Mouse (Mus musculus) spleen, adult 10 weeks (tissue): Measurements from ENCODE around the gene Tcp11l1. TPM values are rescaled to one million over a fixed set of nuclear protein-coding genes. Genes with fewer than 3 reads are reported as not detected.

Experiments
- polyA plus RNA-seq: library from polyadenylated mRNA; stranded (reverse); fragments of 350-450 nt; fragmentation: Illumina TruSeq; extraction: RNeasy Lipid Tissue Mini Kit (QIAGEN cat#74804); gene quantifications from one replicate; pipeline ENCODE4 v1.2.3, GENCODE M21; 2015; ENCODE audit warnings: low replicate concordance; ENCODE audit not compliant: insufficient read depth

Gene Tcp11l1
- 6.9 TPM for polyA plus RNA-seq

DNA sequence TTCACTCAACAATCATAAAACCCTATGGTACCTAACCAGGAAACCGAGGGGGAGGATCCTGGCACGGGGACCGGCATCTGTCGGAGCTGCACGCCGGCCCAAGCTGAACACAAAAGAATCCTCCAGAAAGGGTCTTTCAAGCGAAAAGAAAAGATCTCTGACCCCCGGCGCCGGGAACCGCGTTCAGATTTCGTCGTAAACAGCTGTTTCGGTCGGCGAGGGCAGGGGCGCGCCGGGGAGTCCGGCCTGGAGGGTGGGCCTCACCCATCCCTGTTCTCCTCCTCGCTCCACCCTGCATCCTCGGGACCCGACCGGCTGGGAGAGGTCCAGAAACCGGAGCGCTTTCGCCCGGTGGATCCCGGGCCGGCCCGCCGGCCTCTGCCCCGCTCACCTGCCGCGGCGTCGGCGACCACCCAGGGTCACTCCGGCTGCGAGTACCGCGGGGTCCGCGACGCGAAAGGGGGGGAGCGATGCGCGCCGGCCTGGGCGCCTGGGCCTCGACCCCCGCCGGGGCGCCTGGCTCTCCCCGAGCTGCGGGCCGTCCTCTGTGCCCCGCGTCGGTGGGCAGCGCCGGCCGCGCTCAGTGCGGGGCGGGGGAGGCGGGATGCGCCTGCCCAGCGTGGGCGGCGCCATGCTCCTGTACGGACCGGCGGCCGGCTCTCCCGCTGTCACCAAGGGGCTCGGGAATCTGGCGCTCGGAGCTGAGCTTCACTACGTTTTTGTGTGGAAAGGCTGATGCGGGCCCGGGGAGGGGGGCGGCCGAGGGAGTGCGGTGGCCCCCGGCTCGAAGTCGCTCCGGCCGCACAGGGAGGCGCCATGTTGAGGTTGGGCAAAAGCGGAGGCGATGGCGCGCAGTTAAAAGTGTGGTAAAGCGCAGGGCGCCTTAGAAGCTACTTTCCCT lies at the start of gene Tcp11l1:
Gene Tcp11l1, minus strand, starts transcription at position 585 of the 901 bp plus-strand sequence.

DNA sequence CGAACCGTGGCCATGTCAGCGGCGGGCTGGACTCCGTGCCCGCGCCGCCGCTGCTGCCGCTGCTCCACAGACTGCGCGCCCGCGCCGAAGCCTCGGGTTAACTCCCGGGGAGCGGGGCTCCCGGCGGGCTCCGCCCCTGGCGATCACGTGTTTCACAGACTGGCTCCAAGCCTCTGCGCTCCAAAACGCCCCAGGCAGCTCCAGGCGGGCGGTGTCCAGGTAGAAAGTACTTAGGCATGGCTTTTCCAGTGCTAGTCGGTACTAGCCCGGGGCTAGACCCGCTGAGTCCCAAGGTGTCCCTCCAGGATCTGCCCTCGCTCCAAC lies 30.7 kb upstream of the Tcp11l1 start, which contains the start of gene Depdc7:
Gene Depdc7, minus strand, starts transcription at position 138 of the 324 bp plus-strand sequence.

DNA sequence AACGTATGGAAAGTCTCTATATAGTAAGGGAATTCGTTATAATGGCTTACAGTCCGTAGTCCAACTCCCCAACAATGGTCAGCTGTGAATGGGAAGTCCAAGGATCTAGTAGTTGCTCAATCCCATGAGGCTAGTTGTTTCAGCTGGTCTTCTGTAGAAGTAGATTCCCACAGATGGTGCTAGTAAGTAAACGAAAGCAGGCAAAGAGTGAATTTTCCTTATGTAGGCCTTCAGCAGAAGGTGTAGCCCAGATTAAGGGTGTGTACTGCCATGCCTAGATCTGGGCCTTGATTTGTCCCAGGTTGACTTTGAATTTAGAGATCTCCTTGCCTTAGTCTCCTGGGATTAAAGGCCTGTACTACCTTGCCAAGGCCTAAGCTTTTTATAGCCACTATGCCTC lies 4.3 kb upstream of the Tcp11l1 start, which contains the start of gene Pin1rt1:
Gene Pin1rt1, minus strand, starts transcription at position 101 of the 400 bp plus-strand sequence.

Other genes starting within 250 kb of the Tcp11l1 start
- gene Hipk3, start 217.7 kb downstream of the Tcp11l1 start, polyA plus RNA-seq: 54.3 TPM
- gene Cstf3, start 121.6 kb downstream of the Tcp11l1 start, polyA plus RNA-seq: 65.9 TPM
- gene Pin1rt1, start 4.2 kb upstream of the Tcp11l1 start, polyA plus RNA-seq: not detected
- gene Depdc7, start 30.7 kb upstream of the Tcp11l1 start, polyA plus RNA-seq: 5.4 TPM
- gene Qser1, start 104.6 kb upstream of the Tcp11l1 start, polyA plus RNA-seq: 14.1 TPM
- 3.0 TPM for gene Prrg4, start 137.7 kb upstream of the Tcp11l1 start, polyA plus RNA-seq
- gene Ccdc73, start 155.6 kb upstream of the Tcp11l1 start, polyA plus RNA-seq: 9.4 TPM